Comparison of ENCODE assay signal across 22 mouse cellular contexts in the genomic region with DNA sequence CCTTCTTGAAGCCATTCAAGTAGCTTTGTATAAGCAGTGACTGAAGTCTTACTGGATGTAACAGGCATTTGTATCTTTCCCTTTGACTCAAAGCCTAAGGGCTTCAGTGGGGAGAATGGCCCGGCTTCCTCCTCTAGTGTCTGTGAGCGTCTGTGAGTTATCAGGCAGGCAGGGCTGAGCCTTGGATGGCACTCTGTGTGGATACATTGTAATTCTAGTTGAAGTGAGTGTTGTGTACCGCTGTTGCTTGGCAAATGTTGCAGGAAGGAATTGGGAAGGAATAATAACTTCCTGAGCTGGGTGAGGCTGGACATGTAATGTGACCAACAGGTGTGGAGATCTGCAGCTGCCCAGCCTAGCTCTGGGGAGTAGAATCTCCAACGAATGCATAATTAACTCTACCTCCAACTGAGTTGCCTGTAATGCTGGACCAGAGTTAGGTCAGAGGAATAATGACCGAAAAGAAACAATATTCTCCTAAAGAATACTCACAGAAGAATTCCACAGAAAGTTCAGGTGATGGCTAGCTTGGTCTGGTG.
DNase-seq lines count a peak whose midpoint lies in the region; ATAC-seq and TF ChIP-seq lines count a peak whose summit lies in the region.
"Had no signal": no experiment of that assay in that cellular context is flagged by ENCODE, and none has a peak within 500 bp of the region (broad histone marks: within the 10 kb centered on the region; RNA-seq: fewer than 3 reads in every experiment).

No protein-coding gene starts in this region.

- H3K79me2 ChIP-seq in myocyte (ENCODE audit: control insufficient read depth, insufficient read depth) = no peaks in the 10 kb centered on the region

- no peak overlapping the region for H3K9ac ChIP-seq in forebrain, embryonic 11.5 days (ENCODE audit: low read length)
- H3K9ac ChIP-seq in kidney, embryonic 14.5 days (ENCODE audit: low read depth, low read length) = no peak overlapping the region
- no peak overlapping the region for H3K9ac ChIP-seq in midbrain, embryonic 11.5 days (ENCODE audit: low read length)
- H3K9ac ChIP-seq in midbrain, postnatal 0 days (replicated peaks; ENCODE audit: low read length, poor library complexity, severe bottlenecking) = no peak overlapping the region
- H3K9ac ChIP-seq: embryonic facial prominence, embryonic 15.5 days; forebrain, embryonic 12.5 days; hindbrain, embryonic 14.5 days had no signal

- 45% methylated on average over 5 of the region's 5 CpGs for WGBS in forebrain, embryonic 10.5 days
- 52% methylated on average over 5 of the region's 5 CpGs for WGBS in forebrain, embryonic 11.5 days
- 51% methylated on average over 5 of the region's 5 CpGs for WGBS in kidney, embryonic 14.5 days
- 50% methylated on average over 5 of the region's 5 CpGs for WGBS in midbrain, embryonic 11.5 days
- 40% methylated on average over 5 of the region's 5 CpGs for WGBS in midbrain, postnatal 0 days

- no peak overlapping the region for H3ac ChIP-seq in myocyte (ENCODE audit: control insufficient read depth, insufficient read length)

- H3K9me3 ChIP-seq in forebrain, embryonic 10.5 days = no peaks in the 10 kb centered on the region
- H3K9me3 ChIP-seq in forebrain, embryonic 11.5 days (ENCODE audit: control insufficient read depth, low read length) = no peaks in the 10 kb centered on the region
- H3K9me3 ChIP-seq in kidney, embryonic 14.5 days (ENCODE audit: control insufficient read depth, low read length) = no peaks in the 10 kb centered on the region
- H3K9me3 ChIP-seq in midbrain, embryonic 11.5 days (ENCODE audit: control insufficient read depth, low read length) = no peaks in the 10 kb centered on the region
- no peaks in the 10 kb centered on the region for H3K9me3 ChIP-seq in midbrain, postnatal 0 days (ENCODE audit: low read length)
- H3K9me3 ChIP-seq: embryonic facial prominence, embryonic 15.5 days; forebrain, embryonic 12.5 days; hindbrain, embryonic 10.5 days had no signal

- H3K4me2 ChIP-seq in forebrain, embryonic 11.5 days (ENCODE audit: low read depth, low read length, severe bottlenecking) = no peak overlapping the region
- no peak overlapping the region for H3K4me2 ChIP-seq in kidney, embryonic 14.5 days (replicated peaks; ENCODE audit: low read depth, low read length)
- no peak overlapping the region for H3K4me2 ChIP-seq in midbrain, embryonic 11.5 days
- H3K4me2 ChIP-seq in midbrain, postnatal 0 days (ENCODE audit: low read depth, low read length, poor library complexity, severe bottlenecking) = no peak overlapping the region
- peak overlapping the region; percentile 44 for H3K4me2 ChIP-seq in myocyte (ENCODE audit: low read depth)
- H3K4me2 ChIP-seq: embryonic facial prominence, embryonic 15.5 days; forebrain, embryonic 12.5 days; heart, embryonic 11.5 days; hindbrain, embryonic 14.5 days had no signal

- H3K36me3 ChIP-seq in forebrain, embryonic 10.5 days (replicated peaks) = no peaks in the 10 kb centered on the region
- no peaks in the 10 kb centered on the region for H3K36me3 ChIP-seq in forebrain, embryonic 11.5 days (ENCODE audit: control insufficient read depth, insufficient read depth, low read length)
- no peaks in the 10 kb centered on the region for H3K36me3 ChIP-seq in kidney, embryonic 14.5 days (ENCODE audit: control insufficient read depth, insufficient read depth, low read length)
- no peaks in the 10 kb centered on the region for H3K36me3 ChIP-seq in midbrain, embryonic 11.5 days (ENCODE audit: control insufficient read depth, insufficient read depth, low read length)
- H3K36me3 ChIP-seq in midbrain, postnatal 0 days (ENCODE audit: insufficient read depth, low read length) = no peaks in the 10 kb centered on the region
- no peaks in the 10 kb centered on the region for H3K36me3 ChIP-seq in myocyte (ENCODE audit: control insufficient read depth, insufficient read depth)
- H3K36me3 ChIP-seq: embryonic facial prominence, embryonic 15.5 days; forebrain, embryonic 12.5 days; hindbrain, embryonic 10.5 days had no signal

- no peak for TF ChIP-seq POLR2A in myocyte (IDR thresholded peaks at IDR 0.05; ENCODE audit: insufficient read length, low read depth)

- TF ChIP-seq CTCF in midbrain, postnatal 0 days (IDR thresholded peaks at IDR 0.05) = no peak

- no peak overlapping the region for H3K4me3 ChIP-seq in forebrain, embryonic 10.5 days
- no peak overlapping the region for H3K4me3 ChIP-seq in forebrain, embryonic 11.5 days (ENCODE audit: low read depth, low read length)
- H3K4me3 ChIP-seq in kidney, embryonic 14.5 days (ENCODE audit: low read length) = no peak overlapping the region
- H3K4me3 ChIP-seq in midbrain, embryonic 11.5 days (ENCODE audit: low read depth, low read length) = no peak overlapping the region
- no peak overlapping the region for H3K4me3 ChIP-seq in midbrain, postnatal 0 days (ENCODE audit: low read depth, low read length)
- H3K4me3 ChIP-seq in myocyte = no peak overlapping the region
- H3K4me3 ChIP-seq: embryonic facial prominence, embryonic 15.5 days; erythroblast, embryonic 14.5 days; forebrain, embryonic 12.5 days; heart, adult 2 months; hindbrain, embryonic 10.5 days had no signal

- H3K27me3 ChIP-seq in forebrain, embryonic 10.5 days (ENCODE audit: poor library complexity, severe bottlenecking) = peaks cover 36% of the 10 kb centered on the region
- no peaks in the 10 kb centered on the region for H3K27me3 ChIP-seq in forebrain, embryonic 11.5 days (ENCODE audit: control insufficient read depth, insufficient read depth, low read length)
- no peaks in the 10 kb centered on the region for H3K27me3 ChIP-seq in kidney, embryonic 14.5 days (ENCODE audit: control insufficient read depth, insufficient read depth, low read length)
- no peaks in the 10 kb centered on the region; the same call in 1 of the 2 replicates for H3K27me3 ChIP-seq in midbrain, embryonic 11.5 days (ENCODE audit: control insufficient read depth, insufficient read depth, low read length)
- 0 out of 2 replicates have a peak, but pooled peaks cover 2% of the 10 kb centered on the region for H3K27me3 ChIP-seq in midbrain, postnatal 0 days (ENCODE audit: insufficient read depth, low read length)
- no peaks in the 10 kb centered on the region for H3K27me3 ChIP-seq in myocyte (ENCODE audit: control insufficient read depth, insufficient read depth, insufficient read length)
- H3K27me3 ChIP-seq: embryonic facial prominence, embryonic 15.5 days had no signal

- peaks cover 53% of the 10 kb centered on the region for H3K4me1 ChIP-seq in forebrain, embryonic 10.5 days
- peaks cover 2% of the 10 kb centered on the region; the same call in 1 of the 2 replicates for H3K4me1 ChIP-seq in forebrain, embryonic 11.5 days (replicated peaks; ENCODE audit: control insufficient read depth, insufficient read depth, low read length)
- H3K4me1 ChIP-seq in kidney, embryonic 14.5 days (ENCODE audit: control insufficient read depth, insufficient read depth, low read length) = peaks cover 19% of the 10 kb centered on the region
- peaks cover 8% of the 10 kb centered on the region; the same call in 1 of the 2 replicates for H3K4me1 ChIP-seq in midbrain, embryonic 11.5 days (ENCODE audit: control insufficient read depth, insufficient read depth, low read length)
- H3K4me1 ChIP-seq in midbrain, postnatal 0 days (ENCODE audit: insufficient read depth, low read length) = peaks cover 4% of the 10 kb centered on the region; the same call in 1 of the 2 replicates

- H3K27ac ChIP-seq in forebrain, embryonic 10.5 days = 0 out of 2 replicates have a peak overlapping the region, but pooled peaks have one; percentile 58
- H3K27ac ChIP-seq in forebrain, embryonic 11.5 days (ENCODE audit: low read depth, low read length) = no peak overlapping the region
- H3K27ac ChIP-seq in kidney, embryonic 14.5 days (ENCODE audit: low read depth, low read length) = peak overlapping the region; percentile 69
- no peak overlapping the region for H3K27ac ChIP-seq in midbrain, embryonic 11.5 days (ENCODE audit: low read depth, low read length)
- H3K27ac ChIP-seq in midbrain, postnatal 0 days (ENCODE audit: low read depth, low read length) = no peak overlapping the region
- H3K27ac ChIP-seq: embryonic facial prominence, embryonic 15.5 days; forebrain, embryonic 12.5 days; heart, adult 2 months; hindbrain, embryonic 10.5 days; hindbrain, embryonic 14.5 days had no signal

- DNase-seq in forebrain, embryonic 10.5 days (ENCODE audit: extremely low spot score, low spot score) = no peak
- DNase-seq in forebrain, embryonic 11.5 days (ENCODE audit: low spot score) = no peak
- no peak for DNase-seq in kidney, postnatal 36 days
- DNase-seq in midbrain, embryonic 11.5 days (ENCODE audit: low spot score, missing footprints) = peak; percentile 54
- DNase-seq in midbrain, postnatal 0 days (ENCODE audit: low spot score) = no peak
- DNase-seq in natural killer cell, adult 2 months (ENCODE audit: low spot score in 2 of 2) = no peak
- DNase-seq: adrenal gland, postnatal 14 days; cerebellum, adult 18-20 months; cerebellum, adult 9-11 months; cerebellum, postnatal 36 days; gastrocnemius, postnatal 10 days had no signal

- ATAC-seq in forebrain, embryonic 11.5 days (replicated peaks; ENCODE audit: low FRiP score) = no peak
- no peak for ATAC-seq in kidney, embryonic 14.5 days (ENCODE audit: low FRiP score, low TSS enrichment)
- no peak for ATAC-seq in midbrain, embryonic 11.5 days (ENCODE audit: low FRiP score)
- no peak for ATAC-seq in midbrain, postnatal 0 days (ENCODE audit: low FRiP score)
- ATAC-seq: activated CD4-positive, CD25-positive, alpha-beta regulatory T cell, adult 4 months; forebrain, embryonic 16.5 days had no signal

TF ChIP-seq in myocyte, 11 proteins besides CTCF, POLR2A, EP300 and RAD21:
- TF ChIP-seq MYOG (IDR thresholded peaks at IDR 0.05; ENCODE audit: control insufficient read depth in 1 of 3, insufficient read depth in 1 of 3, insufficient read length in 2 of 3, low read depth in 2 of 3) = peak; percentile 12 to 85 (median 55)
- peak; percentile 46 for TF ChIP-seq TCF12 (IDR thresholded peaks at IDR 0.05; ENCODE audit: insufficient read depth, poor library complexity, severe bottlenecking)
- no peak for TF ChIP-seq CEBPB (IDR thresholded peaks at IDR 0.05; ENCODE audit: insufficient read depth, poor library complexity, severe bottlenecking)
- no peak for TF ChIP-seq REST (IDR thresholded peaks at IDR 0.05; ENCODE audit: insufficient read depth, insufficient read length)
- peak in 2 of 3 experiments; percentile 69 to 90 for TF ChIP-seq MYOD1 (IDR thresholded peaks at IDR 0.05; ENCODE audit: control insufficient read depth in 1 of 3, insufficient read length in 2 of 3, low read depth in 2 of 3)
- TF ChIP-seq E2F4 (IDR thresholded peaks at IDR 0.05; ENCODE audit: insufficient read depth) = no peak
- peak; percentile 41 for TF ChIP-seq TCF3 (IDR thresholded peaks at IDR 0.05; ENCODE audit: insufficient read length, low read depth)

Comparison
In these comparisons a context has a peak if more than half of its experiments do, and no peak if none do; other contexts are left out.
1. H3K27ac ChIP-seq: peak in forebrain, embryonic 10.5 days (single experiment) and kidney, embryonic 14.5 days (single experiment); none in forebrain, embryonic 11.5 days (single experiment), midbrain, embryonic 11.5 days (single experiment) and midbrain, postnatal 0 days (single experiment).